Comparison of ENCODE assay signal across 7 mouse cellular contexts in the genomic region with DNA sequence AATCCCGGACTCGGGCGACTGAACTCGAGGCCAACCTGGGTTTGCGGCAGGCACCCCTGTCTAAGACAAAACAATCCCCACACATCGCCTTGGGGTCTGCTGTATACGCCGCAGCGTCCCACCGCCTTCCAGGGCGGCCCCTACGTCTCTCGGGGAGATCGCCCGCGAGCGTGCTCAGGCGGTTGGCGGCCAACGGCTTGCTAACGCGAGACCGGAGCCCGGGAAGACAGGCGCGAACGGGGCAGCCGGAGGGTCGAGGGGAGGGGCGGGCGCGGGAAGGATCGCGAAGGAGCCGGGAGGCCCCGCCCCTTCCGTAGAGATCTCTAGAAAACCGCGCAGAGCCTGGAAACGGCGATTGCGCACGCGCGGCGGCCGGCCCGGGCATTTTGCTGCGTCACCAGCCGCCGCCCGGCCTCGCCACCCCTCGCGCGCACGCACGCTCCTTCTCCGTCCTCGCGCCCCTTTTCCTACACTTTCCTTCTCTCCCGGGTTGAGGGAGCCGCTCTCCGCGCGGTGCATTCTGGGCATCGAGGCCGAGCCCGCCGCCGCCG. TPM values are rescaled to one million over a fixed set of nuclear protein-coding genes. Genes with fewer than 3 reads are reported as not detected.
DNase-seq lines count a peak whose midpoint lies in the region; ATAC-seq lines count a peak whose summit lies in the region.

A gene (plus strand): TSS at position 354 of the 551 bp plus-strand sequence.

- under 1% methylated on average over 64 of the region's 72 CpGs for WGBS in intestine, embryonic 15.5 days
- WGBS in midbrain, embryonic 10.5 days, result under 1% methylated on average over 72 of the region's 72 CpGs

- peak; percentile 97 to 98 for DNase-seq in adrenal gland, adult 18-20 months (ENCODE audit: low spot score in 2 of 2)
- peak; percentile 99 for DNase-seq in embryo, embryonic 11 days
- peak; percentile 95 to 96 for DNase-seq in gastrocnemius, postnatal 36 days
- peak; percentile 97 to 98 for DNase-seq in left cerebral cortex, postnatal 25 days (ENCODE audit: low spot score in 2 of 2)
- peak; percentile 98 for DNase-seq in midbrain, embryonic 10.5 days (ENCODE audit: low spot score)
- peak; percentile 99 for DNase-seq in right cerebral cortex, postnatal 4 days

- H3K27me3 ChIP-seq in intestine, embryonic 15.5 days (replicated peaks), result no peaks in the 10 kb centered on the region
- H3K27me3 ChIP-seq in midbrain, embryonic 10.5 days (ENCODE audit: low read depth, poor library complexity, severe bottlenecking), result no peaks in the 10 kb centered on the region

- H3K9ac ChIP-seq in intestine, embryonic 15.5 days, result peak within 1 kb of the TSS; percentile 85

- intact Hi-C loops in gastrocnemius, postnatal 36 days (cut with DNase I), result no loop called here
- intact Hi-C loops in left cerebral cortex, postnatal 25 days (cut with DNase I), result loop anchor here (2.0 kb wide), 2 partner anchors 22 to 24 kb away; a partner anchor contains a TSS

- H3K9me3 ChIP-seq in intestine, embryonic 15.5 days, result no peaks in the 10 kb centered on the region
- H3K9me3 ChIP-seq in midbrain, embryonic 10.5 days (replicated peaks), result no peaks in the 10 kb centered on the region

- peaks cover 8% of the 10 kb centered on the region for H3K4me1 ChIP-seq in intestine, embryonic 15.5 days (replicated peaks)
- H3K4me1 ChIP-seq in midbrain, embryonic 10.5 days, result peaks cover 36% of the 10 kb centered on the region

- ATAC-seq in intestine, embryonic 15.5 days, result peak; percentile 96

- H3K27ac ChIP-seq in intestine, embryonic 15.5 days, result peak within 1 kb of the TSS; percentile 99
- H3K27ac ChIP-seq in midbrain, embryonic 10.5 days (replicated peaks), result peak within 1 kb of the TSS; percentile 99

- peak within 1 kb of the TSS; percentile 84 for H3K4me2 ChIP-seq in intestine, embryonic 15.5 days (replicated peaks)

- H3K36me3 ChIP-seq in intestine, embryonic 15.5 days, result peaks cover 3% of the 10 kb centered on the region; the same call in 1 of the 2 replicates
- peaks cover 31% of the 10 kb centered on the region for H3K36me3 ChIP-seq in midbrain, embryonic 10.5 days

- peak within 1 kb of the TSS; percentile 79 for H3K4me3 ChIP-seq in intestine, embryonic 15.5 days (replicated peaks)
- peak within 1 kb of the TSS; percentile 72 for H3K4me3 ChIP-seq in midbrain, embryonic 10.5 days

RNA-seq across cellular contexts. Expression of the gene that starts here (rescaled TPM):
- 100 to 1,000 TPM; 228 to 248 TPM for total RNA-seq in adrenal gland, adult 18-20 months (2021)
- 10 to 100 TPM; 56.6 to 60.7 TPM for total RNA-seq in gastrocnemius, postnatal 36 days (2021)
- 482 and 586 TPM in 2 replicates for polyA plus RNA-seq in intestine, embryonic 15.5 days (2015; fragmentation: Nextera tagmentation; extraction: Ambion mirVana)
- 100 to 1,000 TPM; 127 to 132 TPM for total RNA-seq in left cerebral cortex, postnatal 25 days (2021)
- 669 and 729 TPM in 2 replicates for polyA plus RNA-seq in midbrain, embryonic 10.5 days (2016; fragmentation: Nextera tagmentation; extraction: Ambion mirVana)

Comparison
In these comparisons a context has a peak if more than half of its experiments do, and no peak if none do; other contexts are left out.
1. Peak in every context shown above with its lines: DNase-seq, ATAC-seq, H3K4me3 ChIP-seq and H3K27ac ChIP-seq.